Mouse (Mus musculus) urinary bladder, adult 18-20 months (tissue): Measurements from ENCODE around the gene Tesmin.

ENCODE experiments used
- DNase-seq, 2 experiments: peaks; one replicate each; pipeline ENCODE4 v3.0.0; 2022; ENCODE audit warnings: low spot score in 2 of 2, mixed read lengths in 2 of 2

Gene Tesmin

GRCm38 (mm10) chr19:3392384-3392783 lies 3.7 kb downstream of the Tesmin start:
- DNase-seq, result no peak

- no peak for DNase-seq
Measured at GRCm38 (mm10) chr19:3394216-3394615, 5.6 kb downstream of the Tesmin start.

GRCm38 (mm10) chr19:3400057-3400456 lies 11.4 kb downstream of the Tesmin start:
- no peak for DNase-seq

- DNase-seq, result no peak
Measured at GRCm38 (mm10) chr19:3401504-3401903, 12.8 kb downstream of the Tesmin start.

- DNase-seq, result no peak
Measured at GRCm38 (mm10) chr19:3401943-3402342, 13.3 kb downstream of the Tesmin start.

- DNase-seq, result no peak
Measured at GRCm38 (mm10) chr19:3402390-3402789, 13.7 kb downstream of the Tesmin start.

- no peak for DNase-seq
Measured at GRCm38 (mm10) chr19:3404030-3404429, 15.4 kb downstream of the Tesmin start.

GRCm38 (mm10) chr19:3405531-3406281 lies 17.0 kb downstream of the Tesmin start:
- no peak for DNase-seq

GRCm38 (mm10) chr19:3414268-3414733 lies 25.6 kb downstream of the Tesmin start, which contains the start of gene Gal:
Gene Gal, minus strand, starts transcription at chr19:3414544.
- DNase-seq, result peak in 1 of 2 experiments; percentile 23

GRCm38 (mm10) chr19:3419251-3419650 lies 30.6 kb downstream of the Tesmin start:
- no peak for DNase-seq

GRCm38 (mm10) chr19:3422488-3422887 lies 33.8 kb downstream of the Tesmin start:
- DNase-seq, result no peak

- no peak for DNase-seq
Measured at GRCm38 (mm10) chr19:3422981-3423380, 34.3 kb downstream of the Tesmin start.

- no peak for DNase-seq
Measured at GRCm38 (mm10) chr19:3424214-3424613, 35.6 kb downstream of the Tesmin start.

GRCm38 (mm10) chr19:3428057-3428830 lies 39.6 kb downstream of the Tesmin start:
- DNase-seq, result no peak

GRCm38 (mm10) chr19:3429156-3429816 lies 40.6 kb downstream of the Tesmin start:
- no peak for DNase-seq

GRCm38 (mm10) chr19:3431066-3431465 lies 42.4 kb downstream of the Tesmin start:
- DNase-seq, result no peak

GRCm38 (mm10) chr19:3431969-3432368 lies 43.3 kb downstream of the Tesmin start:
- DNase-seq, result no peak

GRCm38 (mm10) chr19:3434124-3434523 lies 45.5 kb downstream of the Tesmin start:
- DNase-seq, result no peak

GRCm38 (mm10) chr19:3434641-3435040 lies 46.0 kb downstream of the Tesmin start:
- DNase-seq, result no peak

- DNase-seq, result no peak
Measured at GRCm38 (mm10) chr19:3435824-3436223, 47.2 kb downstream of the Tesmin start.

GRCm38 (mm10) chr19:3436840-3437239 lies 48.2 kb downstream of the Tesmin start:
- no peak for DNase-seq

GRCm38 (mm10) chr19:3437980-3438379 lies 49.3 kb downstream of the Tesmin start:
- DNase-seq, result no peak
